Mouse (Mus musculus) hindbrain, embryonic 13.5 days (tissue): ENCODE measurements at regions not wholly inside any gene's neighbourhood (a gene's known extent, or its start where the extent isn't known, plus 50 kb on each side); places are given as distances from the start of the nearest gene placed in this dataset.
A peak's percentile ranks its signal among the peaks of the same experiment; 100 is the strongest.

Source experiments
- ATAC-seq: fragments of 200-750 bp; cut with Nextera tagmentation; 2 replicates; pipeline ENCODE4 v1.8.0; 2017; ENCODE audit warnings: moderate TSS enrichment; ENCODE audit not compliant: low FRiP score
- H3K27ac ChIP-seq: fragments of 300-500 bp; sonication (generic); 2 replicates; pipeline ENCODE4 v1.5.1; 2015; ENCODE audit warnings: inconsistent platforms, mild to moderate bottlenecking, moderate library complexity
- H3K27me3 ChIP-seq: fragments of 300-500 bp; sonication (generic); 2 replicates; pipeline ENCODE4 v1.6.1; 2015; ENCODE audit warnings: mild to moderate bottlenecking, inconsistent platforms
- H3K36me3 ChIP-seq: fragments of 300-500 bp; sonication (generic); 2 replicates; pipeline ENCODE4 v1.6.1; 2015; ENCODE audit warnings: mild to moderate bottlenecking, inconsistent platforms
- H3K4me1 ChIP-seq: fragments of 300-500 bp; sonication (generic); replicated peaks from 2 replicates; pipeline ENCODE4 v1.6.1; 2015; ENCODE audit warnings: inconsistent platforms
- H3K4me2 ChIP-seq: fragments of 300-500 bp; sonication (generic); 2 replicates; pipeline ENCODE4 v1.6.1; 2015; ENCODE audit warnings: inconsistent platforms, mild to moderate bottlenecking, moderate library complexity
- H3K4me3 ChIP-seq: fragments of 300-500 bp; sonication (generic); 2 replicates; pipeline ENCODE4 v1.5.1; 2015; ENCODE audit warnings: mild to moderate bottlenecking, inconsistent platforms
- H3K9ac ChIP-seq: fragments of 300-500 bp; sonication (generic); 2 replicates; pipeline ENCODE4 v1.6.1; 2015; ENCODE audit warnings: mild to moderate bottlenecking, inconsistent platforms
- H3K9me3 ChIP-seq: fragments of 300-500 bp; sonication (generic); 2 replicates; pipeline ENCODE4 v1.6.1; 2016; ENCODE audit warnings: inconsistent platforms
- WGBS: fragments of 180-500 bp; shearing (Covaris S2); methylation state at CpG from one replicate; pipeline ENCODE4 v1.1.7; 2015; 5-methylcytosine and 5-hydroxymethylcytosine counted together

- Histone ChIP-seq H3K9ac (no peak overlapping the region), H3K4me3 (no peak overlapping the region), H3K4me2 (no peak overlapping the region), H3K36me3 (no peaks in the 10 kb centered on the region), H3K4me1 (no peaks in the 10 kb centered on the region), H3K9me3 (no peaks in the 10 kb centered on the region), H3K27ac (no peak overlapping the region), H3K27me3 (no peaks in the 10 kb centered on the region)
- no peak for ATAC-seq
- WGBS: 56% methylated on average over 3 of the region's 3 CpGs
Measured at GRCm38 (mm10) chr9:52591188-52591587, 88.4 kb downstream of the AI593442 start.

- Histone ChIP-seq H3K9ac (no peak overlapping the region), H3K4me1 (peaks cover 5% of the 10 kb centered on the region; the same call in 1 of the 2 replicates), H3K4me3 (no peak overlapping the region), H3K4me2 (no peak overlapping the region), H3K27ac (peak overlapping the region; percentile 30; the same call in 1 of the 2 replicates), H3K36me3 (no peaks in the 10 kb centered on the region), H3K9me3 (no peaks in the 10 kb centered on the region), H3K27me3 (no peaks in the 10 kb centered on the region)
- WGBS: 70% methylated on average over 4 of the region's 4 CpGs
- no peak for ATAC-seq
Measured at GRCm38 (mm10) chr9:52574066-52574465, 105.5 kb downstream of the AI593442 start.

GRCm38 (mm10) chr9:52551577-52552281, 127.9 kb downstream of the AI593442 start:
- no peak overlapping the region for H3K4me3 ChIP-seq
- no peak overlapping the region for H3K9ac ChIP-seq
- no peaks in the 10 kb centered on the region for H3K27me3 ChIP-seq
- 63% methylated on average over 2 of the region's 2 CpGs for WGBS
- H3K9me3 ChIP-seq: no peaks in the 10 kb centered on the region
- H3K27ac ChIP-seq: no peak overlapping the region
- no peaks in the 10 kb centered on the region for H3K36me3 ChIP-seq
- ATAC-seq: no peak
- H3K4me2 ChIP-seq: no peak overlapping the region
- no peaks in the 10 kb centered on the region for H3K4me1 ChIP-seq

DNA sequence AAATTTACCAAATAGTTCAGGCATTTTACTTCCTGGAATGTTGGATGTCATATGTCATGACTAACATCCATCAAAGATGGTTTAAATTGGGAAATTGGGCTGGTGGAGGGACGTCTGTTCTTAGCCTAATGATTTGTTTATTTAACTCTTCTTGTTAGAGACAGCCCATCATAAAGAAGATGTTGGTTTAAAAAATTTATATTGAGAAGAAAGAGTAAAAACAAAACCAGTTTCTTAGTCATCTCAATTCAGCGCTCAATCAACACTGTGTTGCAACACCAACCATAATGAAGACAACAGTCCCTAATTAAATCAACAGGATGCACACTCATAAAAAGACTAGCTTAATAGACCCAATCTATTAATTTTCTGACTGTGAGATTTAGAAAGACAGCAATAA, 133.5 kb downstream of the AI593442 start:
- no peak overlapping the region for H3K4me3 ChIP-seq
- H3K9me3 ChIP-seq: no peaks in the 10 kb centered on the region
- no peak for ATAC-seq
- H3K9ac ChIP-seq: no peak overlapping the region
- H3K4me2 ChIP-seq: no peak overlapping the region
- no peaks in the 10 kb centered on the region for H3K4me1 ChIP-seq
- H3K27ac ChIP-seq: no peak overlapping the region
- no peaks in the 10 kb centered on the region for H3K36me3 ChIP-seq
- 76% methylated on average over 2 of the region's 2 CpGs for WGBS
- no peaks in the 10 kb centered on the region for H3K27me3 ChIP-seq

DNA sequence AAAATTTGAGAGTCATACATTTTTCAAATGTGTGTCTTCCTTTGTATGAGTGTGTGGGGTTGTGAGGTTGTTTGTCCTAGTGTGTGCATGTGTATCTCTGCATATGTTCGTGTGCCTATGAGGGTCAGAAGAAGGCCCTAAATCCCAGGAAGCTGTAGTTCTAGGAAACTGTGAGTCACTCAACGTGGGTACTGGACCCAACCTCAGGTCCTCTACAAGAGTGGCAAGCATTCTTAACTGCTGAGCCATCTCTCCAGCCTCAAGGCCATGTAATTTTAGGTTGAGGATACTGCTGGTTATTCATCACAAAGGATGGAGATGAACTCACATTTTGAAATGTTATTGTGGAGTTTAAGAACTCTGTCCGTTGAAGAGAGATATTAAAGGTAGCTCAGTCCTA, 140.5 kb downstream of the AI593442 start:
- Histone ChIP-seq H3K27ac (no peak overlapping the region), H3K4me1 (no peaks in the 10 kb centered on the region), H3K27me3 (no peaks in the 10 kb centered on the region), H3K4me2 (no peak overlapping the region), H3K9me3 (no peaks in the 10 kb centered on the region), H3K9ac (no peak overlapping the region), H3K36me3 (no peaks in the 10 kb centered on the region), H3K4me3 (no peak overlapping the region)
- 90% methylated on average over 3 of the region's 3 CpGs for WGBS
- no peak for ATAC-seq

- H3K36me3 ChIP-seq: no peaks in the 10 kb centered on the region
- H3K4me1 ChIP-seq: no peaks in the 10 kb centered on the region
- no peak overlapping the region for H3K27ac ChIP-seq
- no peaks in the 10 kb centered on the region for H3K9me3 ChIP-seq
- no peaks in the 10 kb centered on the region for H3K27me3 ChIP-seq
- no peak overlapping the region for H3K4me3 ChIP-seq
- no peak for ATAC-seq
- H3K9ac ChIP-seq: no peak overlapping the region
- 90% methylated on average over 6 of the region's 6 CpGs for WGBS
- H3K4me2 ChIP-seq: no peak overlapping the region
Measured at GRCm38 (mm10) chr9:52529444-52529915, 150.1 kb downstream of the AI593442 start.

- no peak for ATAC-seq
- H3K4me1 ChIP-seq: no peaks in the 10 kb centered on the region
- H3K9me3 ChIP-seq: no peaks in the 10 kb centered on the region
- H3K4me2 ChIP-seq: no peak overlapping the region
- H3K9ac ChIP-seq: no peak overlapping the region
- no peaks in the 10 kb centered on the region for H3K36me3 ChIP-seq
- H3K27me3 ChIP-seq: no peaks in the 10 kb centered on the region
- H3K4me3 ChIP-seq: no peak overlapping the region
- 70% methylated on average over 3 of the region's 3 CpGs for WGBS
- H3K27ac ChIP-seq: no peak overlapping the region
Measured at GRCm38 (mm10) chr9:52500487-52500886, 179.1 kb downstream of the AI593442 start.

DNA sequence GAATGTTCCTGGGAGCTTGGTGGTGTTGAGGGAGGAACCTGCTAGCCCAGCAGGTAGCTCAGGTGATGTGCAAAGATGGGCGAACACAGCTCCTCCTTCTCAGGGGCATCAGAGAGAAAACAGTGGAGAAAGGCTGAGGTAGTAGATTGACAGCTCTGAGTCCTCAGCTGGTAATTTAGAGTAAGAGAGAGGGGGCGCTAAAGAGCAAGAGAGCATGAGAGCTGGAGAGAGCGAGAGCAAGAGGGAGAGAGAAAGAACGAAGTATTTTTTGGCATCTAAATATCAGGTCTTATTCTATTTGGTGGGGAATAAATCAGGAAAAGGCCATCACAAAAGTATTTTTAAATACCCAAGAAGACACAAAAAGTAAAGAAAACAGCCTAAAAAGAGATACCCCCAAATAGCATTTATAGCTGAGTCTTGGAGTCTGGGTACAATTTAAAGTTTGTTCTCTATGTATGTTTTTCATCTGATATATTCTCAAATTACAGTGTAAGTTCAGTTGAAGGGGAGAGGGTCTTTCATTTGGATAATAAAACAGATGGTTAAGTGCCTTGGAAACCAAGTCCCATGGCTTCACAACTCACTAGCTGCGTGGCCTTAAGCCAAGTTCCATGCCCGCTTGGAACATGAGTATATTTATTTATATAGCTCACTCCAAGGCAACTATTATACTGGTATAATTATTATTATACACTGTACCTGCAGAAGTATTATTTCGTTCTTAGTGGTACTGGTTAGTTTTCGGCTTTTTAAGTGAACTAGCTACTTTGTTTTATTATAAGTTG, 183.9 kb downstream of the AI593442 start:
- Histone ChIP-seq H3K9me3 (no peaks in the 10 kb centered on the region), H3K27ac (no peak overlapping the region), H3K27me3 (no peaks in the 10 kb centered on the region), H3K4me1 (peaks cover 11% of the 10 kb centered on the region; the same call in 1 of the 2 replicates), H3K4me3 (no peak overlapping the region), H3K9ac (no peak overlapping the region), H3K4me2 (no peak overlapping the region), H3K36me3 (no peaks in the 10 kb centered on the region)
- 58% methylated on average over 8 of the region's 8 CpGs for WGBS
- no peak for ATAC-seq

GRCm38 (mm10) chr9:52492947-52493505, 186.6 kb downstream of the AI593442 start:
- H3K27me3 ChIP-seq: no peaks in the 10 kb centered on the region
- ATAC-seq: peak; percentile 59
- H3K4me2 ChIP-seq: no peak overlapping the region
- no peak overlapping the region for H3K9ac ChIP-seq
- 39% methylated on average over 2 of the region's 2 CpGs for WGBS
- H3K4me1 ChIP-seq: peaks cover 11% of the 10 kb centered on the region; the same call in 1 of the 2 replicates
- no peak overlapping the region for H3K4me3 ChIP-seq
- H3K27ac ChIP-seq: peak overlapping the region; percentile 55
- H3K9me3 ChIP-seq: no peaks in the 10 kb centered on the region
- no peaks in the 10 kb centered on the region for H3K36me3 ChIP-seq

DNA sequence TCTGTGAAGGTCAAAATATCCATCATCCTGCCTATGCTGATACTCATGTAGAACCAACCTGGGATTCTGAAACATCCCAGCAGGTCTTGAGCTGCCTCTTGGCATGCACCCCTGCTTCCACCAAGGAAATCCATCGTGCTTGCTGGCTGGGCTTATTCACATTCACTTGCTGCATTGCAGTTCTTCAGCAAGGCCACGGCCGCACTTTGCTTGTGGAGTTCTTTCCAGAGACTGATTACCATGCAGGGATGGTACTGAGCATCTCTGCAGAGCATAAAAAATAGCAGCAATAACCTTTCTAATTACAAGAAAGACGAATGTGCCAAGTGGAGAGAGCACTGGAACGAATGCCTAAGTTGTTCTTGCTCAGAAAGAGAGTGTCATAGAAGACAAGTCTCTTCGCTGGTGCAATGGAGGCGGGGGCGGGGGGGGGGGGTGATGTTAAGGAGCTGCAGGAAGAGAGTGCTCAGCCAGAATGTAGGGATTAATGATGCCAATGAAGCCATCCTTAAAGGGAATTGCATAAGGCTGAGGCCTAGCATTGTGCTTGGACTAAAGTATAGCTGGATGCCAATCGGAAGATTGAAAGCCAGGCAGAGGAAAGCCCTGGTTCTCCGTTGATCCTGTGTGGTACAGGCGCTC, 205.9 kb downstream of the AI593442 start:
- Histone ChIP-seq H3K4me3 (no peak overlapping the region), H3K27ac (0 out of 2 replicates have a peak overlapping the region, but pooled peaks have one; percentile 8), H3K27me3 (no peaks in the 10 kb centered on the region), H3K4me2 (no peak overlapping the region), H3K36me3 (no peaks in the 10 kb centered on the region), H3K9ac (no peak overlapping the region), H3K9me3 (no peaks in the 10 kb centered on the region), H3K4me1 (no peaks in the 10 kb centered on the region)
- ATAC-seq: 0 out of 2 replicates have a peak, but pooled peaks have one; percentile 24
- WGBS: 76% methylated on average over 11 of the region's 11 CpGs

DNA sequence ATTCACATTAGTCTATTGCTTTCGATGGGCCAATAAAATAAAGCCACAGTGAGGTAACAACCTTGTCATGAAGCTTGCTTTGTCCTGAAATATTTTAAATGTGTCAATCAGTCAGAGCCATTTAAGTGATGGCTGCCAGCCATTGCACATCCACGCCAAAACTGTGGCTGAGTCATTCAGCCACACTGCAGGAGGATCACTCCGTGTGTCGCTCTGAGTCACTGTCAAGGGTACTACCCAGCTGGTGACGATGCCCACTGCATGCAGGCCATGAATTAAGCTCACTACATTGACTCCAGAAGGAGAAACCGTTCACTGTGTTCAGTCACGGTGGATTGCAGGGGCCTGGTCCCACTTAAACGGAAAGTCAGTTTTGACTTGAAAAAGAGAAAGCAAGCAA, 206.7 kb downstream of the AI593442 start:
- no peaks in the 10 kb centered on the region for H3K27me3 ChIP-seq
- H3K36me3 ChIP-seq: no peaks in the 10 kb centered on the region
- no peak for ATAC-seq
- H3K4me2 ChIP-seq: no peak overlapping the region
- H3K27ac ChIP-seq: 0 out of 2 replicates have a peak overlapping the region, but pooled peaks have one; percentile 40
- 75% methylated on average over 8 of the region's 8 CpGs for WGBS
- no peaks in the 10 kb centered on the region for H3K4me1 ChIP-seq
- no peak overlapping the region for H3K4me3 ChIP-seq
- H3K9me3 ChIP-seq: no peaks in the 10 kb centered on the region
- no peak overlapping the region for H3K9ac ChIP-seq

DNA sequence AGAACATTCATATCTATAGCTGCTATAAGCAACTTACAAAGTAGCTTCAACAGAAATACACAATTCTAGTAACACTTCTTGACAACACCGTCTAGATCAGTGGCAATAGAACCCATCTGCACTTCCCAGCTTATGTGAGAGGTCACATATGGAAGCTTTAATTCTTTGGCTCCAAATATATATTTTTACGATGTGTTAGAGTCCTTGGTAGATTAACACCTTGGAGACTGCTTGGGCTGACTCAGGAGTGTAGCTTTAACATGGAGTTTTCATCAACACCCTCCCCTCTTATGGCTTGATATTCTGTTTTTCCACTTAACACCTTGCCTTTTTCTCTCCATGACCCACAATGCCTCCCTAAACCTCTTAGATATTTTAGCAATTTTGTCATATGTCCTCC, 221.1 kb downstream of the AI593442 start:
- H3K4me1 ChIP-seq: no peaks in the 10 kb centered on the region
- H3K9ac ChIP-seq: no peak overlapping the region
- no peak overlapping the region for H3K4me2 ChIP-seq
- no peaks in the 10 kb centered on the region for H3K36me3 ChIP-seq
- H3K9me3 ChIP-seq: no peaks in the 10 kb centered on the region
- no peak overlapping the region for H3K4me3 ChIP-seq
- H3K27me3 ChIP-seq: no peaks in the 10 kb centered on the region
- no peak for ATAC-seq
- 87% methylated on average over 2 of the region's 2 CpGs for WGBS
- no peak overlapping the region for H3K27ac ChIP-seq
